Mouse (Mus musculus) embryonic fibroblast, embryonic 13.5 days (primary cell): ENCODE measurements around the gene Atp4a.

Source experiments
- CTCF ChIP-seq: IDR thresholded peaks from 2 replicates; pipeline ENCODE4 v1.5.1; 2011; ENCODE audit warnings: mild to moderate bottlenecking, control low read depth, low read length, moderate library complexity, borderline replicate concordance; ENCODE audit not compliant: insufficient read depth
- POLR2A ChIP-seq: IDR thresholded peaks from 2 replicates; pipeline ENCODE4 v1.6.1; 2011; ENCODE audit warnings: low read depth, mild to moderate bottlenecking, control low read depth, low read length, moderate library complexity

DNA sequence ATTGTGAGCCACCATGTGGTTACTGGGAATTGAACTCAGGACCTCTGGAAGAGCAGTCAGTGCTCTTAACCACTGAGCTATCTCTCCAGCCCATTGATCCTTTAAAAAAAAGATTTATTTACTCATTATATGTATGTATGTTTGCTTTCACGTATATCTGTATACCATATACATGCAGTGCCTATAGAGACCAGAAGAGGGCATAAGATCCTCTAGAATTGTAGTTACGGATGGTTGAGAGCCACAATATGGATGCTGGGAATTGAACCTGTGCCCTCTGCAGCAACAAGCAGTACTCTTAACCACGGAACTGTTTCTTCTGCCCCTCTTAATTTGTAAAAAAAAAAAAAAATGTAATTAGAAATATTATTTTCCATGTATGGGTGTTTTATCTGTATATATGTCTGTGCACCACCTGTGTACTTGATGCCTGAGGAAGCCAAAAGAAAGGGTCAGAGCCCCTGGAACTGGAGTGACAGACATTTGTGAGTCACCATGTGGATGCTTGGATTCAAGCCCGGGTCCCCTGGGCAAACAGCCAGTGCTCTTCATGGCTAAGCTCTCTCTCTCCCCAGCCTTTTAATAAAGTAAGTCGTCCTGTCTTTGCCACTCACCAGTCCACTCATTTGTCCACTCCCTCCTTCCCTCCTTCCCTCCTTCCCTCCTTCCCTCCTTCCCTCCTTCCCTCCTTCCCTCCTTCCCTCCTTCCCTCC, 33.6 kb upstream of the Atp4a start:
- TF ChIP-seq CTCF = no peak
- TF ChIP-seq POLR2A = no peak
